Mouse (Mus musculus) liver, embryonic 13.5 days (tissue): ENCODE data around the gene Gm17324. TPM values are rescaled to one million over a fixed set of nuclear protein-coding genes. Genes with fewer than 3 reads are reported as not detected.

Experiments
- ATAC-seq: fragments of 200-750 bp; cut with Nextera tagmentation; 2 replicates; pipeline ENCODE4 v1.8.0; 2017; ENCODE audit warnings: low read depth, mild to moderate bottlenecking, moderate number of reproducible peaks, moderate library complexity
- DNase-seq: peaks from one replicate; pipeline ENCODE4 v3.0.0; 2022
- H3K27ac ChIP-seq: fragments of 300-500 bp; sonication (generic); 2 replicates; pipeline ENCODE4 v1.5.1; 2015; ENCODE audit warnings: moderate library complexity, mild to moderate bottlenecking, inconsistent platforms
- H3K27me3 ChIP-seq: fragments of 300-500 bp; sonication (generic); 2 replicates; pipeline ENCODE4 v1.6.1; 2015; ENCODE audit warnings: mild to moderate bottlenecking, inconsistent platforms
- H3K36me3 ChIP-seq: fragments of 300-500 bp; sonication (generic); 2 replicates; pipeline ENCODE4 v1.6.1; 2015; ENCODE audit warnings: mild to moderate bottlenecking, inconsistent platforms
- H3K4me1 ChIP-seq: fragments of 300-500 bp; sonication (generic); replicated peaks from 2 replicates; pipeline ENCODE4 v1.6.1; 2015; ENCODE audit warnings: inconsistent platforms
- H3K4me2 ChIP-seq: fragments of 300-500 bp; sonication (generic); 2 replicates; pipeline ENCODE4 v1.6.1; 2015; ENCODE audit warnings: inconsistent platforms, mild to moderate bottlenecking, moderate library complexity
- H3K4me3 ChIP-seq: fragments of 300-500 bp; sonication (generic); replicated peaks from 2 replicates; pipeline ENCODE4 v1.5.1; 2015; ENCODE audit warnings: mild to moderate bottlenecking, inconsistent platforms
- H3K9ac ChIP-seq: fragments of 300-500 bp; sonication (generic); 2 replicates; pipeline ENCODE4 v1.6.1; 2015; ENCODE audit warnings: mild to moderate bottlenecking, inconsistent platforms
- H3K9me3 ChIP-seq: fragments of 300-500 bp; sonication (generic); replicated peaks from 2 replicates; pipeline ENCODE4 v1.6.1; 2016; ENCODE audit warnings: inconsistent platforms
- WGBS: fragments of 180-500 bp; shearing (Covaris S2); methylation state at CpG from one replicate; pipeline ENCODE4 v1.1.7; 2015; ENCODE audit not compliant: insufficient replicate concordance; 5-methylcytosine and 5-hydroxymethylcytosine counted together
- polyA plus RNA-seq: library from polyadenylated mRNA; unstranded; fragments of >200 nt; fragmentation: Nextera tagmentation; extraction: Ambion mirVana; gene quantifications from 2 replicates; pipeline ENCODE4 v1.2.1, GENCODE M21; 2015

The Gm17324 gene
- polyA plus RNA-seq, 1 experiment from 2014 or later = 0.33 TPM

DNA sequence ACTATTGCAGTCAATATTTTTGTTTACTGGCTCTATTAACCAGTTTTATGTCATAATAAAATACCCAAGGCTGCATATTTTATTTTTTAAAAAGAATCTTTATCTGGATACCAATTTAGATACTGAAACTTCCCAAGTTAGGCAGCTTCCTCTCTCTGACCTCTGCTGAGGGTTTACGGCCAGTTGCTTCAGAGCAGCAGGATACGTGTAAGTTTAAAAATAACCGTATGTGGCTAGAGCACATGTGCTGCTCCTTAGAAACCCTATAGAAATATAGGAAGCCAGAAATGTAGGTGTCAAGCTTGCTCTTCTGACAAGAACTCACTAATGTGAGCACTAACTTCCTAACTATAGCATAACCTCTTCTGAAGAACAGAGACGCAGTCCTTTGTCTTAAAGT, 14.8 kb upstream of the Gm17324 start:
- DNase-seq (no peak), ATAC-seq (no peak)
- Histone ChIP-seq H3K27ac (no peak overlapping the region), H3K4me3 (no peak overlapping the region), H3K9me3 (no peaks in the 10 kb centered on the region), H3K4me1 (no peaks in the 10 kb centered on the region), H3K9ac (no peak overlapping the region), H3K27me3 (no peaks in the 10 kb centered on the region), H3K36me3 (peaks cover 95% of the 10 kb centered on the region), H3K4me2 (no peak overlapping the region)
- WGBS = 77% methylated on average over 4 of the region's 4 CpGs

DNA sequence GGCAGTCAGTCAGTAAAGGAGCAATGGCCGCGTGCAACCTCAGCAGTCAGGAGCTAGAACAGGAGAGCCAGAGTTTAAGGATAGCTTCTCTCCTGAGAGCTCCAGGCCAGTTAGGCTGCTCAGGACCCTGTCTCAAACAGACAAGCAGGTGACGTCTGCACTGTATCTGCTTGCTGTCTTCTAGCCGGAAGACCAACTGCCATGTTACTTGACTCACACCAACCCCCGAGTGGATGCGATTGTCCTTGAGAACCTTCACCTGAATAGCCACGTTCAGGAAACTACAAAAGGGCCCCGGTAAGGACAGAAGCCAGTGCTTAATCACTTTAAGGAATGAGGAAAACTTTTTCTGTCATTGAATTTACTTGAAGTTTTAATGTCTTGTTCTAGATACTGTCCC, 8.4 kb upstream of the Gm17324 start:
- WGBS = 87% methylated on average over 8 of the region's 8 CpGs
- peaks cover 90% of the 10 kb centered on the region for H3K36me3 ChIP-seq
- H3K9me3 ChIP-seq = no peaks in the 10 kb centered on the region

DNA sequence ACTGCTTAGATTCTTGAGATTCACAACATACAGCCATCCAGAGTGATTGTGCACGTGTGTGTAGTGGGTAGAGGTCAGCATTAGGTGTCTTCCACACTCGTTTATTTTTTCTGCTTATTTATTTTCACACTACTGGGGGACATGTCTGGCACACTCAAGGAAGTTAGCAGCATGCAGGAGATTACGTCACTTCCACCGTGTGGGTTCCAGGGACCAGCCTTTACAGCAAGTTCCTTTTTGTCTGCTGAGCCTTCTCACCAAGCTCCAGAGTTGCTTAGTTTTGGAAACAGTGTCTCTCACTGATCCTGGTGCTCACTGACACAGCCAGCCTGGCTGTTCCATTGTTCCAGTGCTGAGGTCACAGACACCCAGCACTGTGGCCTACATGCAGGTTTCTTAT, 2.8 kb upstream of the Gm17324 start:
- 35% methylated on average over 4 of the region's 4 CpGs for WGBS
- peaks cover 40% of the 10 kb centered on the region for H3K4me1 ChIP-seq
- H3K27me3 ChIP-seq = peaks cover 7% of the 10 kb centered on the region; the same call in 1 of the 2 replicates
- no peaks in the 10 kb centered on the region for H3K9me3 ChIP-seq
- ATAC-seq (no peak), DNase-seq (no peak)
- H3K9ac ChIP-seq = no peak overlapping the region
- peaks cover 61% of the 10 kb centered on the region for H3K36me3 ChIP-seq
- H3K27ac ChIP-seq = no peak overlapping the region
- H3K4me3 ChIP-seq = no peak overlapping the region
- H3K4me2 ChIP-seq = no peak overlapping the region

More for the DNA sequence above, 8.4 kb upstream of the Gm17324 start:
- no peak overlapping the region for H3K27ac ChIP-seq
- ATAC-seq = no peak
- H3K4me1 ChIP-seq = peaks cover 10% of the 10 kb centered on the region
- no peaks in the 10 kb centered on the region for H3K27me3 ChIP-seq
- DNase-seq = no peak
- H3K4me3 ChIP-seq = no peak overlapping the region
- no peak overlapping the region for H3K4me2 ChIP-seq
- H3K9ac ChIP-seq = no peak overlapping the region

DNA sequence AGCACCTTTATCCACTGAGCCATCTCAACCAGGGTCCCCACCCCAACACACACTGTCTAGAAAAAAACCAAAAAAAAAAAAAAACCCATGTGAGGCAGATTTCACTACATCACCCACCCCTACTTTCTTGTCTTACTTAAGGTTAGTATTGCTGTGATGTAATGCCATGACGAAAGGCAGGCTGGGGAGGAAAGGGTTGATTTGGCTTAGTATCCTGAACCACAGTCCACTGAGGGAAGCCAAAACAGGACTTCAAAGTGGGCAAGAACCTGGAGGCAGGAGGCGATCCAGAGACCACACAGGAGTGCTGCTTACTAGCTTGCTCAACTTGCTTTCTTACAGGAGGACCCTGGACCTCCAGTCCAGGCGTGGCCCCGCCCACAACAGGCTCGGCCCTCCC, 1.8 kb upstream of the Gm17324 start:
- WGBS = 67% methylated on average over 5 of the region's 5 CpGs
- 0 out of 2 replicates have a peak overlapping the region, but pooled peaks have one; percentile 3 for H3K4me2 ChIP-seq

DNA sequence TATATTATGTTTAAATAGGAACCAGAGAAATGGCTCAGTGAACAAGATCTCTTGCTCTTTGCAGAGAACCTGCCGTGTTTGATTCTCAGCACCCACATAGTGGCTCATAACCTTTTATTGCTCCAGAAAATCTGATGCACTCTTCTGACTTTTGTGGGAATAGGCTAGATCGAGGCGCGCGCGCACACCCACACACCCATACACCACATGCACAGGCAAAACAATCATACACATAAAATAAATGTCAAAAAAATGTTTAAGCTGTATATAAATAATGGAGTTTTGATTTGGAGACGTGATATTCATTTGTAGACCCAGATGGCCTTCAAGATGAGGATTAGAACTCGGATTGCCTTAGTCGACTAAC, 997 bp downstream of the Gm17324 start:
- H3K9ac ChIP-seq = peak overlapping the region; percentile 95
- no peak overlapping the region for H3K27ac ChIP-seq
- H3K4me3 ChIP-seq = peak overlapping the region; percentile 95
- H3K4me1 ChIP-seq = peaks cover 36% of the 10 kb centered on the region
- ATAC-seq (no peak), DNase-seq (no peak)
- peaks cover 28% of the 10 kb centered on the region for H3K36me3 ChIP-seq
- peaks cover 43% of the 10 kb centered on the region for H3K27me3 ChIP-seq
- no peaks in the 10 kb centered on the region for H3K9me3 ChIP-seq
- H3K4me2 ChIP-seq = peak overlapping the region; percentile 83
- WGBS = 40% methylated on average over 9 of the region's 9 CpGs

More for the DNA sequence above, 1.8 kb upstream of the Gm17324 start:
- Histone ChIP-seq H3K9ac (no peak overlapping the region), H3K27me3 (peaks cover 16% of the 10 kb centered on the region), H3K4me3 (no peak overlapping the region), H3K27ac (no peak overlapping the region), H3K4me1 (peaks cover 40% of the 10 kb centered on the region), H3K36me3 (peaks cover 53% of the 10 kb centered on the region), H3K9me3 (no peaks in the 10 kb centered on the region)
- DNase-seq (no peak), ATAC-seq (no peak)

DNA sequence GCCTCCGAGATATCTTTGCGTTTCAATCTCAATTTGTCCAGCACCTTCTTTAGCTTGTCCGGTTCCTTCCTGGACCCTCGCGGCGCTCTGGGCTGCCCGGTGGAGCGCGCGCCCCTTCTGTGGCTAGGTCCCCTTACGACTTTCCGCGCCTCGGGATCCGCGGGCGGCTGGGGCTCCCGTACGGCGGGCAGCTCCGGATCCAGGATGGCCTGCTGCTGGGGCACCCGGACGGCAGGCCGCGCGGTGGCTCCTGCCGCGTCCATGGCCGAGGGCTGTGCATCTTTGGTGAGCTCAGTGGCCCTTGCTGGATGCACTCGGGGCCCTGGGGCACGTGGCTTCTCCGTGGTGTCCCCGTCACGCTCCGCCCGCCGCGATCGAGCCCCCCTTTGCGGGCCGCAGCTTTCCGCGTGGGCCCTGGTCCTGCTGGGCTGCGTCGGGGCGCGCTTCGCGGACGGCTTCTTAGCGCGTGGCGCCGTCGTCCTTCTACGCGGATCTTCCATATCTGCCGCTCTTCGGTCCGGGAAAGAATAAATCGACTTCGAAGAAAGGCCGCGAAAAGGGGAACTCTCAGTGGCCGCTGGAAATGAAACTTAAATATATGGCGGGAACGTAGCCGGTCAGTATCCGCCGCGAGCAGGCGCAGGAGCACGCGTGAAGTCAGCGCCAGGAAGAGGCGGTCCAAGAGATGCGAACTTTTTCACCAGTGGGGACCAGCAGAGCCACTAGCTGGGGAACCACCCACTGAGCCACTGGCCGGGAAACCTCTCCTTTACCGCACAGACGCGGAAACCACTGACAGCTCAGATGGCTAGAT, 5.8 kb downstream of the Gm17324 start, which contains the start of gene Cgas:
TSS of gene Cgas (minus strand) at position 659 of the 814 bp plus-strand sequence.
- under 1% methylated on average over 81 of the region's 81 CpGs for WGBS
- DNase-seq (peak; percentile 16), ATAC-seq (peak; percentile 35)
- Histone ChIP-seq H3K4me1 (peaks cover 19% of the 10 kb centered on the region), H3K27me3 (peaks cover 75% of the 10 kb centered on the region), H3K4me3 (peak within 1 kb of the TSS; percentile 57), H3K36me3 (no peaks in the 10 kb centered on the region), H3K4me2 (peak within 1 kb of the TSS; percentile 79), H3K9ac (peak within 1 kb of the TSS; percentile 64), H3K9me3 (no peaks in the 10 kb centered on the region), H3K27ac (no peak within 1 kb of the TSS)

DNA sequence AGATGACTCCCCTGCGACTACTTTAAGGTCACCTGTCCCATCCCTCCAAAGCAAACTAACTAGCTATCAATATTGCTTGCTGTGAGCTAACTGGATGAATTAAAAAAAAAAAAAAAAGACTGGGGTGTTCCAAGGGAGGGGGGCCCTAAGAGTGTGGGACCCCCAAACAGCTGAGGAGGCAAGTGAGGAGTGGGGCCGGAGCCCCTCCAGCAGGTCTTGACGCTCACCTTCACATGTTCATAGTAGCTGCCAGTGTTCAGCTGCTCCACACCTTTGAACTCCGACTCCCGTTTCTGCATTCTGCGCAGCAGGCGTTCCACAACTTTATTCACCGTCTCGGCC, 6.4 kb downstream of the Gm17324 start:
- Histone ChIP-seq H3K36me3 (no peaks in the 10 kb centered on the region), H3K4me1 (peaks cover 15% of the 10 kb centered on the region), H3K4me2 (peak overlapping the region; percentile 79), H3K9me3 (no peaks in the 10 kb centered on the region), H3K27ac (no peak overlapping the region), H3K27me3 (peaks cover 75% of the 10 kb centered on the region), H3K9ac (peak overlapping the region; percentile 64), H3K4me3 (peak overlapping the region; percentile 57)
- DNase-seq = no peak
- peak; percentile 21; the same call in 1 of the 2 replicates for ATAC-seq
- 8% methylated on average over 9 of the region's 9 CpGs for WGBS

DNA sequence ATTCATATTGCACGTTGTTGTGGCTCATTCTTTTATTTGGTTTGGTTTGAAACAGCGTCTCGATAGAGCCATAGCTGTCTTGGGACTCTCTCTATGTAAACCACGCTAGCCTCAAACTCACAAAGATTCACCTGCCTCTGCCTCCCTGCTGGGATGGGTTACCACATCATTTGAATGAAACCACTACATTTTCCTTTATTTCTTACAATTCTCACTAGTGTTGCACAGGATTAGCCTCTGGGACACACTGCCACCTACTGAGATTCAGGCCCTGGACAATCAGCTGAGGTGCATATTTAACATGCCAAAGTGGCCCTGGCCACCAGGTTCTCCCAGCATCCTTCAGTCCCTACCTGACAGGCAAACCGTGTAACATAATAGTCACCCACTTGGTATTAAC, 9.2 kb downstream of the Gm17324 start:
- Histone ChIP-seq H3K27me3 (peaks cover 50% of the 10 kb centered on the region), H3K27ac (no peak overlapping the region), H3K4me3 (no peak overlapping the region), H3K36me3 (no peaks in the 10 kb centered on the region), H3K4me2 (no peak overlapping the region), H3K4me1 (peaks cover 15% of the 10 kb centered on the region), H3K9me3 (no peaks in the 10 kb centered on the region), H3K9ac (no peak overlapping the region)
- ATAC-seq (no peak), DNase-seq (no peak)
- WGBS = 62% methylated on average over 5 of the region's 5 CpGs

DNA sequence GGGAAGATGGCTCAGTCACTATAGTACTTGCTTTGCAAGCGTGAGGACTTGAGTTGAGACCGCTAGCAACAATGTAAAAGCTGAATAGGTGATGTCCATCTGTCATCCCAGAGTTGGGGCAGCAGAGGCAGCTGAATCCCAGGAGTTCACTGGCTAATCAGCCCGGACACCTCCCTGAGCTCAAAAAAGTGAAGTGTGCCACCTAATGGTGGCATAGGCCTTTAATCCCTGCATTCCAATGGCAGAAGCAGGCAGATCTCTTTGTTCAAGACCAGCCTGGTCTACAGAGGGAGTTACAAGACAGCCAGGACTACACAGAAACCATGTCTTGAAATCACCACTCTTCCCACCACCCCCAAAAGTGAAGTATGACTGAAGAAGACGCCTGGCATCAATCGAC, 16.1 kb downstream of the Gm17324 start:
- Histone ChIP-seq H3K27me3 (no peaks in the 10 kb centered on the region; the same call in 1 of the 2 replicates), H3K9ac (no peak overlapping the region), H3K36me3 (no peaks in the 10 kb centered on the region), H3K4me1 (peaks cover 8% of the 10 kb centered on the region), H3K4me2 (no peak overlapping the region), H3K4me3 (no peak overlapping the region), H3K27ac (no peak overlapping the region), H3K9me3 (no peaks in the 10 kb centered on the region)
- 72% methylated on average over 5 of the region's 5 CpGs for WGBS
- DNase-seq (no peak), ATAC-seq (no peak)

DNA sequence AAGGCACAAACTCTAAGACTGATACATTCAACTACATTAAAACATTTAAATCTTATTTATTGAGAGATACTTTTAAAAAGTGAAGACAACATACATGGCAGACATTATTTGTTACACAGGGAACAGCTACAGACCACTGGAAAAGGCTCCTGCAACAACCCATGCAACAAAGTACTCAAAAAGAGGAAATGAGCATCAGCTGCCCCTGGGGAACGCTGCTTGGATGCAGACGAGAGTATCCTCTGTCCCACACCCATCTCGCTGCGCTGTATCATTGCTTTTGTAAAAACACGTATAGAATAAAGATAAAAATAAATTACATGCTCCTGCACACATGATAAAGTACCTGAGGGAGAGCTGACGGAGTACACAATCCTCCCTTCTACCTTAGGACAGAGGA, 18.1 kb downstream of the Gm17324 start:
- H3K36me3 ChIP-seq = no peaks in the 10 kb centered on the region
- H3K27me3 ChIP-seq = no peaks in the 10 kb centered on the region; the same call in 1 of the 2 replicates
- DNase-seq = no peak
- WGBS = 55% methylated on average over 6 of the region's 6 CpGs
- ATAC-seq = no peak
- H3K27ac ChIP-seq = no peak overlapping the region
- no peak overlapping the region for H3K4me3 ChIP-seq
- no peak overlapping the region for H3K9ac ChIP-seq
- H3K9me3 ChIP-seq = no peaks in the 10 kb centered on the region
- no peak overlapping the region for H3K4me2 ChIP-seq
- peaks cover 8% of the 10 kb centered on the region for H3K4me1 ChIP-seq

DNA sequence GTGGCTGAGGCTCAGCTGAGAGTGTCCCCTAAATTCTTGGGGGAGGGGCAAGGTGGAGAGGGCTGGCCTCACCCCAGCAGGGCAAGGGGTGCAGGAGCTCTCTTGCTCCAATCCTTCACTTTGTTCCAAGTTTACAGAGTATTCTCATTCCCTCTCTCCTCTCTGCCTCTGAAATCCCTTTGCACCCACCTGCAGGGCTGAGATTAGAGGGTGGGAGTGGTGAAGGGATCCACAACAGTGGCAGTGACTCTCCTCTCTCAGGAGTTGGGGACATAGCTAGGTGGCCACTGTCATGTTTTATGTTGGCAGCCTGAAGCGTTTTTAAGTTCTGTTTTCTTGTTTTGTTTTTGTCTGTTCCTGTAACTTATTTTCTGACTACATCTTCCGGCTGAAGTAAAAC, 19.0 kb downstream of the Gm17324 start:
- H3K9ac ChIP-seq = no peak overlapping the region
- no peak overlapping the region for H3K27ac ChIP-seq
- 63% methylated on average over 2 of the region's 2 CpGs for WGBS
- no peaks in the 10 kb centered on the region for H3K9me3 ChIP-seq
- DNase-seq (no peak), ATAC-seq (0 out of 2 replicates have a peak, but pooled peaks have one; percentile 11)
- H3K36me3 ChIP-seq = no peaks in the 10 kb centered on the region
- H3K4me3 ChIP-seq = no peak overlapping the region
- no peak overlapping the region for H3K4me2 ChIP-seq
- H3K27me3 ChIP-seq = no peaks in the 10 kb centered on the region; the same call in 1 of the 2 replicates
- H3K4me1 ChIP-seq = peaks cover 8% of the 10 kb centered on the region
